Mouse (Mus musculus): ENCODE data around the gene Mfap1b. TPM values are rescaled to one million over a fixed set of nuclear protein-coding genes. Genes with fewer than 3 reads are reported as not detected.
A peak's percentile ranks its signal among the peaks of the same experiment; 100 is the strongest.

The Mfap1b gene
- total and polyA plus RNA-seq, 2 experiments from 2014 or later: 22.6 to 57.4 TPM

DNA sequence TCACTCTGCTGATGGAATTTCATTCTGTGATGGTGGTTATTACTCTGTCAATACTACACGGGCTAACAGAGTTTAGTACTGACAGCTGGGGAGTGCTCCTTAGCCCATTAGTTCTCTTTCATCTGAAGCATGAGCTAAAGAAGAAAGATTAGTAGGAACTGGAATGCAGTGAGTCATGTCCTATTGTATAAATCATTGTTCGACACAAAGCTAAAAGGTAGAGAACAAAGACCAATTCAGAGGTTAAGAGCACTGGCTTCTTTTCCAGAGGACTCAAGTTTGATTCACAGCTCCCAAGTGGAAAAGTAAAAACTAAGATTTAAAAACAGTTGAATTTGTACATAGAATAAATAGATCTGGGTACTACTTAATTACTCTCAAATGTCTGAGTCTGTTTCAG lies 13.8 kb downstream of the Mfap1b start:
- no peak for TF ChIP-seq CTCF (IDR thresholded peaks at IDR 0.05)
- H3K27ac ChIP-seq (ENCODE audit: low read depth, low read length): no peak overlapping the region
- 66% methylated on average over 2 of the region's 2 CpGs for WGBS
- no peaks in the 10 kb centered on the region for H3K9me3 ChIP-seq (ENCODE audit: low read length)
- H3K9ac ChIP-seq (replicated peaks; ENCODE audit: low read length, poor library complexity, severe bottlenecking): no peak overlapping the region
- no peak overlapping the region for H3K4me2 ChIP-seq (ENCODE audit: low read depth, low read length, poor library complexity, severe bottlenecking)
- H3K4me1 ChIP-seq (ENCODE audit: insufficient read depth, low read length): no peaks in the 10 kb centered on the region
- no peaks in the 10 kb centered on the region for H3K36me3 ChIP-seq (ENCODE audit: insufficient read depth, low read length)
- no peak for DNase-seq (ENCODE audit: low spot score)
- no peaks in the 10 kb centered on the region for H3K27me3 ChIP-seq (ENCODE audit: insufficient read depth, low read length)
- no peak for ATAC-seq (ENCODE audit: low FRiP score)
- H3K4me3 ChIP-seq (ENCODE audit: low read depth, low read length): no peak overlapping the region

DNA sequence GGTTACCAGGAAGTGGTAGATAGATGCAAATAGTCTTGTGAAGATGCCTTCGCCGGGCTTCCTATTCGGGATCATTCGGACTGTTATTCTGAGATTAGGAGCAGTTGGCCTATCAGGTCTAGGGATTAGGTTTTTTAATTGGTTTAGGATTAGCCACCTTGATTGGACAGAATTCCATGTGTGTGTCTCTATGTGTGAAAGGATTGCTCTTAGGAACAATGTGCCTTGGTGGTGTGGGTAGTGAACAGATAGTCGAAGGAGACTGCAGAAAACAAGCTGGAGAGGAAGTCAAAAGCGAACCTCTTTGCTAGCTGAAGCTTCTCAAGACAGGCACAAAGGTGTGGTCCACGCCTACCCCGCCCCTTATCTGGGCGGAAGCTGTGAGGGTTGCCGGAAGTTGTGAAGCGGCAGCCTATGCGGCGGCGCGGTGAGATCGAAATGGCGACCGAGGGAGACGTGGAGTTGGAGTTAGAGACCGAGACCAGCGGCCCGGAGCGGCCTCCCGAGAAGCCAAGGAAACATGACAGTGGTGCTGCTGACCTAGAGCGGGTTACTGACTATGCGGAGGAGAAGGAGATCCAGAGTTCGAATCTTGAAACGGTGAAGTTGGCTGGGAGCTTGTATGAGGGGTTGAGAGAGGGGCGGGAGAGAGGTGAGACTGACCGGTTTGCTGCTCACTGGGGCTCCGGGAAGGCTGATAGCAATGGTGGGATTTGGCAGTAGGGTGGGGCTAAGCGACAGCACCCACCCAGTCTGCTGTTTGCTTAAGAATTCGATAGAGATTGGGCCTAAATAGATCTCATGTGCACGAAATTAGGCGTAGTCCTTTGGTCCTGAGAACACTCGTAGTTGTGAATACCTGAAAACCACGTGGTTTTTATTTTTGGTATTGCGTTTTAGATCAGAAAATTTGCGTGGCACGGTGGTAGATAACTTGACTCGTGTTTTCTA lies 16.9 kb downstream of the Mfap1b start, which contains the start of gene Serinc4:
Serinc4 (minus strand) TSS at position 90 of the 951 bp plus-strand sequence.
- Histone ChIP-seq H3K27ac (ENCODE audit: low read depth, low read length) (peak within 1 kb of the TSS; percentile 73), H3K9ac (replicated peaks; ENCODE audit: low read length, poor library complexity, severe bottlenecking) (peak within 1 kb of the TSS; percentile 66), H3K9me3 (ENCODE audit: low read length) (no peaks in the 10 kb centered on the region), H3K27me3 (ENCODE audit: insufficient read depth, low read length) (no peaks in the 10 kb centered on the region), H3K36me3 (ENCODE audit: insufficient read depth, low read length) (peaks cover 12% of the 10 kb centered on the region; the same call in 1 of the 2 replicates), H3K4me2 (ENCODE audit: low read depth, low read length, poor library complexity, severe bottlenecking) (peak within 1 kb of the TSS; percentile 72), H3K4me3 (ENCODE audit: low read depth, low read length) (peak within 1 kb of the TSS; percentile 76), H3K4me1 (ENCODE audit: insufficient read depth, low read length) (no peaks in the 10 kb centered on the region)
- 3% methylated on average over 41 of the region's 41 CpGs for WGBS
- DNase-seq (ENCODE audit: low spot score): peak; percentile 87
- ATAC-seq (ENCODE audit: low FRiP score): peak; percentile 90
- TF ChIP-seq CTCF (IDR thresholded peaks at IDR 0.05): no peak

DNA sequence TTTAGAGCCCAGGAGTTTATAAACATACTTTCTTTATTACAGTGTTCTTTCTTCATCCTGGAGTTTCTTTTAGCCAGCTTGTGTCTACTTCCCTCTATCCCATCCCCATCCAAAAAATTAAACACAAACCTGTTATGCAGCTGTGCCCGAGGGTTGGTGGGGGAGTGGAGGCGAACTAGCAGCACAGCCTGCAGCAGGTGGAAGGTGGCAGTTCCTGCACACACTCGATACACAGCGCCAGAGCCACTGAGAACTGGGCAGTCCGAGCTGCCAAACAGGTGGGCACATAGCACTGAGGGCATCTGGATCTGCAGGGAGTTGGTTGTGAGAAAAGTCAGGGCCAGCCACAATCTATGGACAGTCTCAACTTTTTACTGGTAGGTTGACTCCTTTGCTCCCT lies 18.3 kb downstream of the Mfap1b start:
- DNase-seq (ENCODE audit: low spot score) (no peak), ATAC-seq (ENCODE audit: low FRiP score) (no peak)
- H3K4me2 ChIP-seq (ENCODE audit: low read depth, low read length, poor library complexity, severe bottlenecking): no peak overlapping the region
- H3K27ac ChIP-seq (ENCODE audit: low read depth, low read length): no peak overlapping the region
- peaks cover 12% of the 10 kb centered on the region; the same call in 1 of the 2 replicates for H3K36me3 ChIP-seq (ENCODE audit: insufficient read depth, low read length)
- H3K27me3 ChIP-seq (ENCODE audit: insufficient read depth, low read length): no peaks in the 10 kb centered on the region
- H3K9ac ChIP-seq (replicated peaks; ENCODE audit: low read length, poor library complexity, severe bottlenecking): no peak overlapping the region
- H3K4me3 ChIP-seq (ENCODE audit: low read depth, low read length): no peak overlapping the region
- WGBS: 75% methylated on average over 5 of the region's 5 CpGs
- no peaks in the 10 kb centered on the region for H3K9me3 ChIP-seq (ENCODE audit: low read length)
- no peaks in the 10 kb centered on the region for H3K4me1 ChIP-seq (ENCODE audit: insufficient read depth, low read length)
- no peak for TF ChIP-seq CTCF (IDR thresholded peaks at IDR 0.05)

DNA sequence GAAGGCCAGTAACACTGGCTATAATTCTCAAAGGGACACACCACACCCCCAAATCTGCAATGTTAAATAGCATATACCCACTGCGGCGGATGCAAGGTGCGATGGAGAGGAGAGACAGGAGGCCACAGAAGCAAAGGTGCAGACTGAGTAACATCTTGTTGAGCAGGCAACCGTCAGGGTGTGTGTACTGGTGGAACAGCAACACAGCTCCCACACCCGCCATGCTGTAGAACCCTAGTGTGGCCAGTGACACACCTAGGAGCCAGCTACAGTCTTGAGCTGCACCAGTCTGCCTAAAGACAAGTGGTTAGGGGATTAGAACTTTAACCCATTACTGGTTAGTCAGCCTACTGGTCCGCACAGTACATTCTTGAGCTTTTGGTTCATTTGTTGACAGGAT lies 19.9 kb downstream of the Mfap1b start:
- DNase-seq (ENCODE audit: low spot score): no peak
- peaks cover 12% of the 10 kb centered on the region; the same call in 1 of the 2 replicates for H3K36me3 ChIP-seq (ENCODE audit: insufficient read depth, low read length)
- no peak for TF ChIP-seq CTCF (IDR thresholded peaks at IDR 0.05)
- ATAC-seq (ENCODE audit: low FRiP score): no peak
- H3K4me1 ChIP-seq (ENCODE audit: insufficient read depth, low read length): 0 out of 2 replicates have a peak, but pooled peaks cover 4% of the 10 kb centered on the region
- H3K27me3 ChIP-seq (ENCODE audit: insufficient read depth, low read length): no peaks in the 10 kb centered on the region
- H3K4me2 ChIP-seq (ENCODE audit: low read depth, low read length, poor library complexity, severe bottlenecking): no peak overlapping the region
- 77% methylated on average over 6 of the region's 6 CpGs for WGBS
- H3K27ac ChIP-seq (ENCODE audit: low read depth, low read length): no peak overlapping the region
- H3K9ac ChIP-seq (replicated peaks; ENCODE audit: low read length, poor library complexity, severe bottlenecking): no peak overlapping the region
- H3K9me3 ChIP-seq (ENCODE audit: low read length): no peaks in the 10 kb centered on the region
- no peak overlapping the region for H3K4me3 ChIP-seq (ENCODE audit: low read depth, low read length)

DNA sequence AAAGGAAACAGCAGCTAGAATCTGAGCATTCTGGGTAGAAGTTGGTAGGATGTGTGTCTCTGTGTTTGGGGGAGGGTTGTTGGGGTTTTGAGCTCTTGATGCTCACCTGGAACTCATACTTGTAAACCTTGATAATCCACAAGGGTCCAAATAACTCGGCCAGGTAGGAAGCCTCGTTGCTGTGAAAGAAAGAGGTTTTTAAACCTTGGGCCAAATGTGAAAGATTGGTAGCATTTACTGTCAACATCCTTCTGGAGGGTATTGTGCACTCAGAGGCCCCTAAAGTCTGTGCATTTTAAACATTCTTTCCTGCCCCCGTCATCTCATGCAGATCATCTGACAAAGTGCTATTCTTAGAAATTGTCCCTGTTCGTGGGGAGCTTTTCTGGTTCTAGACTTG lies 20.9 kb downstream of the Mfap1b start, which contains the start of gene Hypk:
Hypk (plus strand) TSS at position 301 of the 400 bp plus-strand sequence.
- WGBS: 83% methylated on average over 4 of the region's 4 CpGs
- ATAC-seq (ENCODE audit: low FRiP score): no peak
- H3K27ac ChIP-seq (ENCODE audit: low read depth, low read length): no peak within 1 kb of the TSS

DNA sequence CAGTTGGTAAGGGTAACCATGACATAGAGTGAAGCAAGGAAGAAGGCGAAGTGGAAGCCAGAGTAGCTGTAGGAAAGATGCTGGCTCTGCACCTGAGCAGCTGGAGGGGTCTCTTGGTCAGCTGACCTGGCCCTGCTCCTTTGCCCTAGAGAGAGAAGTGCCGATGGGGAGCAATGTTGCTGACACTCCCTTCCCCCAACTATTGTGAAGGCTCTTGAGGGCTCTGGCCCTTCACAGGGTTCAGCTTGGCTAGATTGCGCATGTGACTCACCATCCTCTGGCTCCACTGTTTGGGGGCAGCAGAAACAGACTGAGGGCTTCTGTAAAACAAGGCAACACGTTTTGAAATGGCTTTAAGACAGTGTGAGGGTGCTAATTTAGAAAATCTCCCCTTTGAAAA lies 21.5 kb downstream of the Mfap1b start:
- no peak overlapping the region for H3K4me3 ChIP-seq (ENCODE audit: low read depth, low read length)
- no peak for DNase-seq (ENCODE audit: low spot score)
- no peak for TF ChIP-seq CTCF (IDR thresholded peaks at IDR 0.05)
- H3K9me3 ChIP-seq (ENCODE audit: low read length): no peaks in the 10 kb centered on the region
- H3K36me3 ChIP-seq (ENCODE audit: insufficient read depth, low read length): peaks cover 12% of the 10 kb centered on the region; the same call in 1 of the 2 replicates
- H3K4me1 ChIP-seq (ENCODE audit: insufficient read depth, low read length): 0 out of 2 replicates have a peak, but pooled peaks cover 4% of the 10 kb centered on the region
- H3K27ac ChIP-seq (ENCODE audit: low read depth, low read length): no peak overlapping the region
- WGBS: 87% methylated on average over 4 of the region's 4 CpGs
- H3K9ac ChIP-seq (replicated peaks; ENCODE audit: low read length, poor library complexity, severe bottlenecking): no peak overlapping the region
- no peak overlapping the region for H3K4me2 ChIP-seq (ENCODE audit: low read depth, low read length, poor library complexity, severe bottlenecking)
- ATAC-seq (ENCODE audit: low FRiP score): no peak
- no peaks in the 10 kb centered on the region for H3K27me3 ChIP-seq (ENCODE audit: insufficient read depth, low read length)

More for the DNA sequence above, 20.9 kb downstream of the Mfap1b start, which contains the start of gene Hypk:
- Histone ChIP-seq H3K4me1 (ENCODE audit: insufficient read depth, low read length) (0 out of 2 replicates have a peak, but pooled peaks cover 4% of the 10 kb centered on the region), H3K9ac (replicated peaks; ENCODE audit: low read length, poor library complexity, severe bottlenecking) (no peak within 1 kb of the TSS), H3K4me3 (ENCODE audit: low read depth, low read length) (no peak within 1 kb of the TSS), H3K4me2 (ENCODE audit: low read depth, low read length, poor library complexity, severe bottlenecking) (no peak within 1 kb of the TSS), H3K9me3 (ENCODE audit: low read length) (no peaks in the 10 kb centered on the region), H3K36me3 (ENCODE audit: insufficient read depth, low read length) (peaks cover 12% of the 10 kb centered on the region; the same call in 1 of the 2 replicates), H3K27me3 (ENCODE audit: insufficient read depth, low read length) (no peaks in the 10 kb centered on the region)
- TF ChIP-seq CTCF (IDR thresholded peaks at IDR 0.05): no peak
- DNase-seq (ENCODE audit: low spot score): no peak

Data from midbrain, postnatal 0 days (tissue).